Mouse (Mus musculus) hindbrain, postnatal 0 days (tissue): Measurements from ENCODE around the gene Gm21822. TPM values are rescaled to one million over a fixed set of nuclear protein-coding genes. Genes with fewer than 3 reads are reported as not detected.
"Not testable (repeated sequence)": the region's sequence is repeated elsewhere in the genome, so short reads cannot be mapped to it uniquely, and the experiment has no call there.

ENCODE experiments used
- ATAC-seq: fragments of 200-750 bp; cut with Nextera tagmentation; 2 replicates; pipeline ENCODE4 v1.8.0; 2017; ENCODE audit warnings: mild to moderate bottlenecking, moderate TSS enrichment, moderate library complexity
- DNase-seq: peaks from one replicate; pipeline ENCODE4 v3.0.0-alpha.2; 2015; ENCODE audit warnings: low spot score
- H3K27ac ChIP-seq: fragments of 300-500 bp; sonication (generic); 2 replicates; pipeline ENCODE4 v1.5.1; 2014; ENCODE audit warnings: mild to moderate bottlenecking
- H3K27me3 ChIP-seq: fragments of 300-500 bp; sonication (generic); 2 replicates; pipeline ENCODE4 v1.6.1; 2014; ENCODE audit warnings: low read length, mixed read lengths; ENCODE audit not compliant: insufficient read depth
- H3K36me3 ChIP-seq: fragments of 300-500 bp; sonication (generic); 2 replicates; pipeline ENCODE4 v1.6.1; 2014; ENCODE audit warnings: low read length, mixed read lengths; ENCODE audit not compliant: insufficient read depth
- H3K4me1 ChIP-seq: fragments of 300-500 bp; sonication (generic); 2 replicates; pipeline ENCODE4 v1.6.1; 2014; ENCODE audit warnings: antibody characterized with exemption, low read length, mixed read lengths; ENCODE audit not compliant: insufficient read depth
- H3K4me2 ChIP-seq: fragments of 300-500 bp; sonication (generic); 2 replicates; pipeline ENCODE4 v1.6.1; 2014; ENCODE audit warnings: low read depth, mild to moderate bottlenecking, low read length, moderate library complexity, mixed read lengths
- H3K4me3 ChIP-seq: fragments of 300-500 bp; sonication (generic); 2 replicates; pipeline ENCODE4 v1.5.1; 2014; ENCODE audit warnings: low read length
- H3K9ac ChIP-seq: fragments of 300-500 bp; sonication (generic); replicated peaks from 2 replicates; pipeline ENCODE4 v1.6.1; 2014; ENCODE audit warnings: mild to moderate bottlenecking, low read length, moderate library complexity, mixed read lengths
- H3K9me3 ChIP-seq: fragments of 300-500 bp; sonication (generic); 2 replicates; pipeline ENCODE4 v1.6.1; 2016; ENCODE audit warnings: low read length, mixed read lengths
- WGBS: fragments of 180-500 bp; shearing (Covaris S2); extraction: QIAGEN DNeasy Blood & Tissue Kit; methylation state at CpG from one replicate; pipeline ENCODE4 v1.1.7; 2014; 5-methylcytosine and 5-hydroxymethylcytosine counted together
- polyA plus RNA-seq: library from polyadenylated mRNA; unstranded; fragments of >200 nt; fragmentation: Nextera tagmentation; extraction: Ambion mirVana; gene quantifications from 2 replicates; pipeline ENCODE4 v1.2.1, GENCODE M21; 2015
- total RNA-seq: library from RNA; depleted of rRNA; stranded (reverse); fragments of >200 nt; gene quantifications from 2 replicates; pipeline ENCODE4 v1.2.3, GENCODE M21; 2014; rRNA removed

Gm21822 gene
- total RNA-seq = not detected in 2 replicates
- polyA plus RNA-seq = not detected in 2 replicates

GRCm38 (mm10) chrY:18654182-18654581 is at the start of gene Gm21822:
Gm21822 (plus strand) TSS chrY:18654482.
- not testable (repeated sequence) for H3K27ac ChIP-seq, ATAC-seq, H3K4me2 ChIP-seq, H3K4me3 ChIP-seq, H3K9me3 ChIP-seq, DNase-seq, H3K27me3 ChIP-seq, H3K36me3 ChIP-seq, H3K4me1 ChIP-seq, H3K9ac ChIP-seq
- WGBS = no CpG with 5 or more reads among the region's 3 CpGs
